Mouse (Mus musculus): Measurements from ENCODE around the gene Eif4e3. TPM values are rescaled to one million over a fixed set of nuclear protein-coding genes. Genes with fewer than 3 reads are reported as not detected.
A peak's percentile ranks its signal among the peaks of the same experiment; 100 is the strongest.

Eif4e3 gene
- total and polyA plus RNA-seq, 2 experiments from 2014 or later: 15.4 to 18.9 TPM

GRCm38 (mm10) chr6:99615272-99615751, 51.3 kb downstream of the Eif4e3 start:
- no peaks in the 10 kb centered on the region for H3K27me3 ChIP-seq (ENCODE audit: control insufficient read depth, insufficient read depth, low read length)
- ATAC-seq (ENCODE audit: insufficient read depth, low read depth) (no peak), DNase-seq (ENCODE audit: low spot score) (no peak)
- TF ChIP-seq CTCF (IDR thresholded peaks at IDR 0.05; ENCODE audit: low read depth) (no peak), EP300 (IDR thresholded peaks at IDR 0.05; ENCODE audit: low read depth) (no peak)
- no peak overlapping the region for H3K4me2 ChIP-seq (ENCODE audit: low read depth, low read length)
- no peak overlapping the region for H3K9ac ChIP-seq (replicated peaks; ENCODE audit: low read depth, low read length)
- no peaks in the 10 kb centered on the region for H3K9me3 ChIP-seq (replicated peaks; ENCODE audit: control insufficient read depth, low read length)
- H3K27ac ChIP-seq (ENCODE audit: low read depth): no peak overlapping the region
- no peaks in the 10 kb centered on the region for H3K4me1 ChIP-seq (ENCODE audit: control insufficient read depth, insufficient read depth)
- H3K4me3 ChIP-seq (ENCODE audit: low read depth, low read length): no peak overlapping the region
- H3K36me3 ChIP-seq (replicated peaks; ENCODE audit: control insufficient read depth, insufficient read depth, low read length): no peaks in the 10 kb centered on the region
- 45% methylated on average over 10 of the region's 10 CpGs for WGBS

GRCm38 (mm10) chr6:99614566-99615271, 51.9 kb downstream of the Eif4e3 start:
- DNase-seq (ENCODE audit: low spot score) (no peak), ATAC-seq (ENCODE audit: insufficient read depth, low read depth) (no peak)
- no peak overlapping the region for H3K4me2 ChIP-seq (ENCODE audit: low read depth, low read length)
- H3K36me3 ChIP-seq (replicated peaks; ENCODE audit: control insufficient read depth, insufficient read depth, low read length): no peaks in the 10 kb centered on the region
- no peak overlapping the region for H3K27ac ChIP-seq (ENCODE audit: low read depth)
- H3K9me3 ChIP-seq (replicated peaks; ENCODE audit: control insufficient read depth, low read length): no peaks in the 10 kb centered on the region
- 59% methylated on average over 17 of the region's 17 CpGs for whole genome bisulfite sequencing
- no peaks in the 10 kb centered on the region for H3K4me1 ChIP-seq (ENCODE audit: control insufficient read depth, insufficient read depth)
- no peak overlapping the region for H3K4me3 ChIP-seq (ENCODE audit: low read depth, low read length)
- TF ChIP-seq EP300 (IDR thresholded peaks at IDR 0.05; ENCODE audit: low read depth): no peak
- TF ChIP-seq CTCF (IDR thresholded peaks at IDR 0.05; ENCODE audit: low read depth): no peak
- no peak overlapping the region for H3K9ac ChIP-seq (replicated peaks; ENCODE audit: low read depth, low read length)
- no peaks in the 10 kb centered on the region for H3K27me3 ChIP-seq (ENCODE audit: control insufficient read depth, insufficient read depth, low read length)

- WGBS: 44% methylated on average over 6 of the region's 6 CpGs
- H3K9ac ChIP-seq (replicated peaks; ENCODE audit: low read depth, low read length): no peak overlapping the region
These were observed 54.7 kb downstream of the Eif4e3 start for GRCm38 (mm10) chr6:99611866-99612265.

DNA sequence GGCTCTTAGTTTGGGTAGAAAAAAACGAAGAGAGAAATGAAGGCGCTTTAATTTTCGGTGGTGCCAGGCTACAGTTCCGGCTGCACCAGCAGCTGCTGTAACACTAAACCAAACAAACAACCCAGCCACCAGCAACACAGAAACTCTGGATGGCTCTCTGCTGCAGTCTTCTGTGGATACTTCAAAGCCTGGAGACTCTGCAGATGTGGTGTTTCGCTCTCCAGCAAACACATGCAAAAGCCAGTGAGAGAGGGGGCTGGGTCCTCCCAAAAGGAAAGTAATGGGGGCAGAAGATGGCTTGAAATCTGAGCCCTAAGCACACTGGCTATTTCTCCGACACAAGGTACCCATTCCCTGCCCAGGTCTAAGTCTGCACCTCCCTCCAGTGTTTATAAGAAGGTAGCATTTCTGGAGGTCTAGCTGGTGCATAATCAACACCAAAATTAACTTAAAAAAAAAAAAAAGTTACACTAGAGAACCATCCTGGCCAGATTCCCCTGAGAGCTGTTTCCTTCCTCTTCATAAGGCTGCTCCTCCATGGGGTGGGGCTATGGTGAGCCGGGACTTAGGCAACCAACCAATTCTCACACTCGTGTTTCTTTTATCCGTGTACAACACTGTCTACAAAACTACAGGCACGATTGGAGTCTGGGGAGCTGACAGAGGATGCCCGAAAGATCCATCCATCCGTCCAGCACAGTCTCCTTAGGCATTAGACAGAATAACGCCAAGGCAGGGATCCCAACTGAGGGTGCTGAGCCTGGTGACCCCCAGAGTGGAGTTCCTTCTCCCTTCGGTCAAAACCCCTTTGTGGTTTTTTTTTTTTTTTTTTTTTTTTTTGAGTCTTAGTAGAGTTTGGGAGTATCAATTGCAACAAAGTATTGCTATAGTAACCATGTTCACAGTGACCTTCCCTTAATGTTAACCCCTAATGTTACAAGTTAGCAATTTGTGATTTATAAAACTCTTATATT, 55.8 kb downstream of the Eif4e3 start:
- no peaks in the 10 kb centered on the region for H3K9me3 ChIP-seq (replicated peaks; ENCODE audit: control insufficient read depth, low read length)
- ATAC-seq (ENCODE audit: insufficient read depth, low read depth): no peak

More at GRCm38 (mm10) chr6:99611866-99612265, 54.7 kb downstream of the Eif4e3 start:
- Histone ChIP-seq H3K9me3 (replicated peaks; ENCODE audit: control insufficient read depth, low read length) (no peaks in the 10 kb centered on the region), H3K4me1 (ENCODE audit: control insufficient read depth, insufficient read depth) (no peaks in the 10 kb centered on the region), H3K4me2 (ENCODE audit: low read depth, low read length) (no peak overlapping the region), H3K4me3 (ENCODE audit: low read depth, low read length) (no peak overlapping the region), H3K27ac (ENCODE audit: low read depth) (no peak overlapping the region), H3K36me3 (replicated peaks; ENCODE audit: control insufficient read depth, insufficient read depth, low read length) (no peaks in the 10 kb centered on the region), H3K27me3 (ENCODE audit: control insufficient read depth, insufficient read depth, low read length) (no peaks in the 10 kb centered on the region)
- DNase-seq (ENCODE audit: low spot score) (no peak), ATAC-seq (ENCODE audit: insufficient read depth, low read depth) (no peak; the same call in 1 of the 2 replicates)
- TF ChIP-seq CTCF (IDR thresholded peaks at IDR 0.05; ENCODE audit: low read depth): peak; percentile 13; the same call in 1 of the 2 replicates
- no peak for TF ChIP-seq EP300 (IDR thresholded peaks at IDR 0.05; ENCODE audit: low read depth)

GRCm38 (mm10) chr6:99606079-99606478, 60.5 kb downstream of the Eif4e3 start:
- ATAC-seq (ENCODE audit: insufficient read depth, low read depth): no peak
- 75% methylated on average over 7 of the region's 7 CpGs for WGBS
- no peak for DNase-seq (ENCODE audit: low spot score)
- H3K9ac ChIP-seq (replicated peaks; ENCODE audit: low read depth, low read length): no peak overlapping the region
- H3K4me2 ChIP-seq (ENCODE audit: low read depth, low read length): no peak overlapping the region
- H3K36me3 ChIP-seq (replicated peaks; ENCODE audit: control insufficient read depth, insufficient read depth, low read length): no peaks in the 10 kb centered on the region
- 0 out of 2 replicates have a peak, but pooled peaks cover 3% of the 10 kb centered on the region for H3K4me1 ChIP-seq (ENCODE audit: control insufficient read depth, insufficient read depth)
- H3K27me3 ChIP-seq (ENCODE audit: control insufficient read depth, insufficient read depth, low read length): no peaks in the 10 kb centered on the region
- no peak for TF ChIP-seq EP300 (IDR thresholded peaks at IDR 0.05; ENCODE audit: low read depth)
- TF ChIP-seq CTCF (IDR thresholded peaks at IDR 0.05; ENCODE audit: low read depth): no peak
- H3K27ac ChIP-seq (ENCODE audit: low read depth): no peak overlapping the region
- no peaks in the 10 kb centered on the region for H3K9me3 ChIP-seq (replicated peaks; ENCODE audit: control insufficient read depth, low read length)
- H3K4me3 ChIP-seq (ENCODE audit: low read depth, low read length): no peak overlapping the region

More for the DNA sequence above, 55.8 kb downstream of the Eif4e3 start:
- H3K9ac ChIP-seq (replicated peaks; ENCODE audit: low read depth, low read length): no peak overlapping the region
- 50% methylated on average over 14 of the region's 14 CpGs for WGBS
- H3K27me3 ChIP-seq (ENCODE audit: control insufficient read depth, insufficient read depth, low read length): no peaks in the 10 kb centered on the region
- H3K27ac ChIP-seq (ENCODE audit: low read depth): no peak overlapping the region
- no peak for DNase-seq (ENCODE audit: low spot score)
- no peak overlapping the region for H3K4me3 ChIP-seq (ENCODE audit: low read depth, low read length)
- no peaks in the 10 kb centered on the region for H3K36me3 ChIP-seq (replicated peaks; ENCODE audit: control insufficient read depth, insufficient read depth, low read length)
- H3K4me1 ChIP-seq (ENCODE audit: control insufficient read depth, insufficient read depth): no peaks in the 10 kb centered on the region
- H3K4me2 ChIP-seq (ENCODE audit: low read depth, low read length): no peak overlapping the region
- TF ChIP-seq EP300 (IDR thresholded peaks at IDR 0.05; ENCODE audit: low read depth) (no peak), CTCF (IDR thresholded peaks at IDR 0.05; ENCODE audit: low read depth) (no peak)
